Mouse (Mus musculus) liver, adult 2 months (tissue): ENCODE measurements around the gene 6820408C15Rik.

Experiments
- CTCF ChIP-seq: fragments of 200-500 bp; IDR thresholded peaks from 2 replicates; pipeline ENCODE4 v1.5.1; 2011; ENCODE audit warnings: low read depth, low read length, control low read depth
- POLR2A ChIP-seq: fragments of 200-500 bp; IDR thresholded peaks from 2 replicates; pipeline ENCODE4 v1.6.1; 2011; ENCODE audit warnings: low read length, control low read depth; ENCODE audit not compliant: insufficient read depth; ENCODE audit errors: extremely low read depth

DNA sequence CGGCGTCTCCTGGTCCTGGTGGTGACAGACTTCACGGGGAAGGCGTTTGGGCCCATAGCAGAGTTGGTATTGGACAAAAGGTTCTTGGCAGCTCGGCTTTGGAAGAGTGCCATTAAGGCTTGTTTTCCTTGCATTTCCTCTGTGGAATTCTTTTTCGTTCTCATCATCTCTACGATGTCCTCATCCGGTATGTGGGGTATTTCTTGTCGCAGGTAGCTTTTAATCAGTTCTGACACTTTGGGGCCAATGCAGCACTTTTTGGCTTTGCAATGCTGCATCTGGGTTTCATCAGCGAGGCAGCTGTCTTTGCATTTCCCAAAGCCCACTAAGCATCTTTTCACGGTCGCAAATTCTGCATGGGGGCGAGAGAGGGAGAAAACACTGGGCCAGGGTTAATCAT is 43.9 kb downstream of the 6820408C15Rik start:
- TF ChIP-seq POLR2A: no peak
- no peak for TF ChIP-seq CTCF
